Mouse (Mus musculus): ENCODE results near the gene D430042O09Rik.

DNA sequence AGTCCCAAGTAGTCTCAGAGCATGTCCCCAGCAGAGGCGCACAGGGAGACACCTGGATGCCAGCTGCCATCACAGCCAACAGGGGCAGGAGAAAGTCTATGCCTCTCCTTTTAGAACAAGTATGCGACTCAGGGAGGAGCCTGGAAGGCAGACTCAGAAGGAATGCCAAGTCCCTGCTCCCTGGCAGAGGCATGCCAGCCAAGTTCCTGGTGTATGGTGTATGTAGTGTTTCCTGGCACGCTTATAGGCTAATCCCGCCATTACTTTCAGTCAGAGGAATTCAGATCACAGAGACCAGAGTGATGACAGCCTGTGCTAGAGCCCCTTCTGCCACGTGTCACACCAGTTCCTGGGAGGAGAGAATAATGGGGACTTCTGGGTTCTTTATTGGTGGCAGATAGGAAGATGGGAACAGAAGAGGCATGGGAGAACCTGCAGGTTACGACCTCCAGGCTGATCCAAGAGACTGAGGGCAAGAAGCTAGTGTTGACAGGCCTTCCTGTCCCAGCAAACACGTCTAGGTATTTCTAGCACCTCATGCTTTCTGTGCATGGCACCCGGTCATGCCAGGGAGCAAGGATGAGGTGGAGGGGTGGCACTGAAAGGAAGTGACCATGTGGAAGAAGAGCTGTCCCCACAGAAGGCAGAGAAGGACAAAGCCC is 139.3 kb downstream of the D430042O09Rik start:
- TF ChIP-seq GATA1 (IDR thresholded peaks at IDR 0.05; ENCODE audit: borderline replicate concordance, low read length) (no peak), FLI1 (IDR thresholded peaks at IDR 0.05; ENCODE audit: low read length) (no peak)
